Mouse (Mus musculus) liver, postnatal 0 days (tissue): ENCODE measurements around the gene Stard13. TPM values are rescaled to one million over a fixed set of nuclear protein-coding genes. Genes with fewer than 3 reads are reported as not detected.

Experiments used
- ATAC-seq: fragments of 200-750 bp; cut with Nextera tagmentation; 2 replicates; pipeline ENCODE4 v1.8.0; 2017; ENCODE audit warnings: mild to moderate bottlenecking, moderate library complexity
- DNase-seq: peaks from one replicate; pipeline ENCODE4 v3.0.0-alpha.2; 2016
- H3K27ac ChIP-seq: fragments of 300-500 bp; sonication (generic); 2 replicates; pipeline ENCODE4 v1.5.1; 2014; ENCODE audit warnings: antibody characterized with exemption, moderate library complexity, mild to moderate bottlenecking, low read depth
- H3K27me3 ChIP-seq: fragments of 300-500 bp; sonication (generic); 2 replicates; pipeline ENCODE4 v1.6.1; 2014; ENCODE audit warnings: low read length, control low read depth, mixed read lengths; ENCODE audit not compliant: insufficient read depth
- H3K36me3 ChIP-seq: fragments of 300-500 bp; sonication (generic); replicated peaks from 2 replicates; pipeline ENCODE4 v1.6.1; 2014; ENCODE audit warnings: mild to moderate bottlenecking, control low read depth, low read length, moderate library complexity, mixed read lengths; ENCODE audit not compliant: insufficient read depth
- H3K4me1 ChIP-seq: fragments of 300-500 bp; sonication (generic); 2 replicates; pipeline ENCODE4 v1.6.1; 2014; ENCODE audit warnings: antibody characterized with exemption, mild to moderate bottlenecking, control low read depth; ENCODE audit not compliant: insufficient read depth
- H3K4me2 ChIP-seq: fragments of 300-500 bp; sonication (generic); 2 replicates; pipeline ENCODE4 v1.6.1; 2014; ENCODE audit warnings: low read depth, mild to moderate bottlenecking, low read length, moderate library complexity, mixed read lengths
- H3K4me3 ChIP-seq: fragments of 300-500 bp; sonication (generic); 2 replicates; pipeline ENCODE4 v1.5.1; 2014; ENCODE audit warnings: low read depth, low read length
- H3K9ac ChIP-seq: fragments of 300-500 bp; sonication (generic); replicated peaks from 2 replicates; pipeline ENCODE4 v1.6.1; 2014; ENCODE audit warnings: mild to moderate bottlenecking, moderate library complexity
- H3K9me3 ChIP-seq: fragments of 300-500 bp; sonication (generic); 2 replicates; pipeline ENCODE4 v1.6.1; 2016; ENCODE audit warnings: mild to moderate bottlenecking, control low read depth, low read length, mixed read lengths
- CTCF ChIP-seq: sonication (generic); IDR thresholded peaks from 2 replicates; pipeline ENCODE4 v1.5.1; 2016; ENCODE audit warnings: antibody characterized with exemption, low read depth
- EP300 ChIP-seq: IDR thresholded peaks from 2 replicates; pipeline ENCODE4 v1.6.1; 2016; ENCODE audit warnings: antibody characterized with exemption, low read depth, mild to moderate bottlenecking
- WGBS: fragments of 180-500 bp; shearing (Covaris S2); extraction: QIAGEN DNeasy Blood & Tissue Kit; methylation state at CpG from one replicate; pipeline ENCODE4 v1.1.7; 2014; ENCODE audit not compliant: insufficient replicate concordance; 5-methylcytosine and 5-hydroxymethylcytosine counted together
- polyA plus RNA-seq: library from polyadenylated mRNA; unstranded; fragments of >200 nt; fragmentation: Nextera tagmentation; extraction: Ambion mirVana; gene quantifications from 2 replicates; pipeline ENCODE4 v1.2.1, GENCODE M21; 2015

The Stard13 gene
- polyA plus RNA-seq, 1 experiment from 2014 or later: 1.0 TPM

DNA sequence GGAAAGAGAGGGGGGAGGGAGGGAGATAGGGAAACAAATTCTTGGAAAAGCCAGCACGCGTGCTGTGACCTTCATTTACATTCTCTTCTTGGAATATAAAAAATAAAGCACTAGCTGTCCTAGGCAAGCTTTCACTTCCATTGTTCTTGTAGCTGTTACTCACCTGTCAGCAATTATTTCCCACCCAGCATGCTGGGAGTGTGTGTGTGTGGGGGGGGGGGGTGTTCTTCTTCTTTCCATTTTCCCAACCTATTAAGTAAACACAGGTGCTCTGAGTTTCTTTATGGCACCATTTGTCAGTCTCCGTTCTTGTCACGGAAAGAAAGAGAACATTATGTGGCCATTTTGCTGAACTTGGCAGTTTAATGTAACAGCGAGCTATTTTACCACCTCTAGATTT is 214.7 kb downstream of the Stard13 start:
- DNase-seq: no peak
- WGBS: 67% methylated on average over 5 of the region's 5 CpGs
- H3K27me3 ChIP-seq: no peaks in the 10 kb centered on the region
- peaks cover 6% of the 10 kb centered on the region; the same call in 1 of the 2 replicates for H3K4me1 ChIP-seq
- H3K36me3 ChIP-seq: no peaks in the 10 kb centered on the region
- no peak for TF ChIP-seq EP300
- TF ChIP-seq CTCF: no peak
- no peak overlapping the region; the same call in 1 of the 2 replicates for H3K4me2 ChIP-seq
- no peak for ATAC-seq
- no peak overlapping the region for H3K9ac ChIP-seq
- H3K9me3 ChIP-seq: no peaks in the 10 kb centered on the region
- H3K4me3 ChIP-seq: no peak overlapping the region
- H3K27ac ChIP-seq: no peak overlapping the region

DNA sequence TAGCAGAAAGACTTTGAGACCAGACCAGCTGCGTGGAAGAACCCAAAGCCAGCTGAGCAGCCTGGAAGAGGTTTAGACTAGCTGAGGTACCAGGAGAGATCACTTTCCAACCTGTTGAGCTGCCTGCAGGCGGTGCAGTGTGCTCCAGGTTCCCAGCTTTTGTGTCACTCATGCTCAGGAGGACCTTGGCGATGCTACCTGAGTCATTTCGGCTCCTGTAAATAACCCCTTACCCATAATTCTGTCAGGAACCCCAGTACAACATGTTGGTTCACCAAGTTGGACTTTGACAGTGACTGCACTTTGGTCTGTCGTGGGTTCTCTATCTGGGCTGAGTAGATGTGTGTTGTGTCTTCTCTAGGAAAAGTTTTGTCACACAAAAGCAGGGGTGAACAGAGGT is 215.2 kb downstream of the Stard13 start:
- no peak overlapping the region for H3K27ac ChIP-seq
- H3K9me3 ChIP-seq: no peaks in the 10 kb centered on the region
- H3K9ac ChIP-seq: no peak overlapping the region
- H3K27me3 ChIP-seq: no peaks in the 10 kb centered on the region
- H3K36me3 ChIP-seq: no peaks in the 10 kb centered on the region
- H3K4me2 ChIP-seq: no peak overlapping the region
- H3K4me3 ChIP-seq: no peak overlapping the region
- no peak for ATAC-seq
- 59% methylated on average over 5 of the region's 5 CpGs for WGBS
- DNase-seq: no peak
- H3K4me1 ChIP-seq: peaks cover 6% of the 10 kb centered on the region; the same call in 1 of the 2 replicates
- no peak for TF ChIP-seq CTCF
- no peak for TF ChIP-seq EP300

DNA sequence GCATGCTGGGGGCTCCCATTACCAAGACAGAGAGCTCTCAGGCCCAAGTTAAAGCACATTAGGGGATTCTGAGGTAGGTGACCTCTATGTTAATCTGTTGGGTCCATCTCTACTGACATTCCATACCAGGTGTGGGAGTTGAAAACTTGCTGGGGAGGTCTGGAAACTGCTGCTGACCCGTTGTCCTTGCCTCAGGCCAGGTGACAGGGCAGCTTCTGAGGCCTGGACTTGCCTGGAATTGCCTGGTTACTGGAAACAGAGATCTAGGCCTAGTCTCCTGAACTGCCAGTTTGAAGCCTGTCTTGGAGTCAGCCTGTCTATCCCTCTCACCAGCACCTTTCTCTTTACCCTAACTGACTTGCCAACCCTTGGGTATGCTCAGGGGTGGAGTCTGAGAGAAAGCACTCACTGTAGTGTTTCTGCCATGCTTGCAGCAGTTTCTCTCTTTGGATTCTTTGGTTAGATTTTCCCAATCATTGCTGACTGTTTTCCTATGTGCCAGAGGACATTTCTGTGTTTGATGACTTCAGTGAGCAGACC is 229.3 kb downstream of the Stard13 start:
- WGBS: 59% methylated on average over 1 of the region's 1 CpGs
- ATAC-seq (no peak), DNase-seq (no peak)
- no peaks in the 10 kb centered on the region for H3K9me3 ChIP-seq
- H3K9ac ChIP-seq: no peak overlapping the region
- H3K27me3 ChIP-seq: no peaks in the 10 kb centered on the region
- H3K4me3 ChIP-seq: no peak overlapping the region
- no peak overlapping the region for H3K27ac ChIP-seq
- H3K4me2 ChIP-seq: no peak overlapping the region
- no peak for TF ChIP-seq CTCF
- no peak for TF ChIP-seq EP300
- no peaks in the 10 kb centered on the region for H3K36me3 ChIP-seq
- no peaks in the 10 kb centered on the region for H3K4me1 ChIP-seq

DNA sequence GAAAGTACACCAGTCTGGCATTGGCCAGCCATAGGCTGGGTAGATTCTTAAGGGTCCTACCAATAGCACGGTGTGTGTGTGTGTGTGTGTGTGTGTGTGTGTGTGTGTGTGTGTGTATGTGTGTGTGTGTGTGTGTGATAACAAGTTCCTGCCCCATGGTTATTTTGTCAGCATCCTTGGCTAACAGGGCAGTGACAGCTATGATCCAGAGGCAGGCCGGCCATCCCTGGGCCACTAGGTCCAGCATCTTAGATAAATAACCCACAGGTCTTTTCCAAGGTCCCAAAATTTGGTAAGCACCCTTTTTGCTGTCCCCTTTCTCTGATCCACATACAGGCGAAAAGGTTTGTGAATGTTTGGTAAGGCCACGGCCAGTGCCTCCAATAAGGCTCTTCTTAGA is 231.6 kb downstream of the Stard13 start:
- Histone ChIP-seq H3K4me3 (no peak overlapping the region), H3K36me3 (no peaks in the 10 kb centered on the region), H3K27me3 (no peaks in the 10 kb centered on the region), H3K9ac (no peak overlapping the region), H3K4me2 (no peak overlapping the region), H3K27ac (no peak overlapping the region), H3K9me3 (no peaks in the 10 kb centered on the region), H3K4me1 (no peaks in the 10 kb centered on the region)
- ATAC-seq: no peak
- DNase-seq: no peak
- 76% methylated on average over 4 of the region's 4 CpGs for WGBS
- TF ChIP-seq CTCF (no peak), EP300 (no peak)

DNA sequence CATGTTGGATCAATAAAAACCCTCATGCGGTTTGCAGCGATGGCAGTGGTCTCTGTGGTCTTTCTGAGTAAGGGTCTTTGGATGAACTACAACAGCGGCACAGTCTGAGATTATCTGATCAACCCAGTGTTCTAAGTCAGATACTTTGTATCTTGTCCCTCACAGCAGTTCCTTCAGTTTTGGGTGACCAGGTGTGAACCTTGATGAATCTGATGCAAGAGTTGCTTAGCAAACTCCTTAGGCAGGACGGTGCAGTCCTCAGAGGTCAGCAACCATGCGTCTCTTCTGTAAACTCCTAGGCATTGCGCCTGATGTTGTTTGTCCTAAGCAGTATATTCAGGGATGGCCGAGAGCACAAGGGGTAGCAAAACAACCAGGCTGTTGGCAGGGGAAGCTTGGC is 232.5 kb downstream of the Stard13 start:
- ATAC-seq (no peak), DNase-seq (no peak)
- Histone ChIP-seq H3K9me3 (no peaks in the 10 kb centered on the region), H3K4me3 (no peak overlapping the region), H3K36me3 (no peaks in the 10 kb centered on the region), H3K4me1 (no peaks in the 10 kb centered on the region), H3K27me3 (no peaks in the 10 kb centered on the region), H3K27ac (no peak overlapping the region), H3K4me2 (no peak overlapping the region), H3K9ac (no peak overlapping the region)
- 72% methylated on average over 7 of the region's 7 CpGs for WGBS
- no peak for TF ChIP-seq CTCF
- no peak for TF ChIP-seq EP300

DNA sequence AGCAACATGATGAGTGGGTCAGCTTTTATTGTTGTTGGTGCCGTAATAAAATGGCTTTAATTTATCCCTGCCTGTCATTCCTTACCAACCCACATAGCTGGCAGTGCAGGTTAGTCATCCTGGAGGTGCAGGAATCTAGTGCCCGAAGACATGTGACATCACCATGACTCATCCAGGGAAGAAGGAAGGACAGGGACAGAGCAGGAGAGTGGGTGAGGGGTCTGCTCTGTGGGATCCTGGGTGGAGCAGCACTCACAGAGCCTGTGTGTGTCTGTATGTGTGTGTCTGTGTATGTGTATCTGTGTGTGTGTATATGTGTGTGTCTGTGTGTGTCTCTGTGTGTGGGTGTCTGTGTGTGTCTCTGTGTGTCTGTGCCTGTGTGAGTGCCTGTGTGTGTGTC is 237.1 kb downstream of the Stard13 start:
- TF ChIP-seq CTCF (no peak), EP300 (no peak)
- H3K36me3 ChIP-seq: no peaks in the 10 kb centered on the region
- ATAC-seq: no peak

DNA sequence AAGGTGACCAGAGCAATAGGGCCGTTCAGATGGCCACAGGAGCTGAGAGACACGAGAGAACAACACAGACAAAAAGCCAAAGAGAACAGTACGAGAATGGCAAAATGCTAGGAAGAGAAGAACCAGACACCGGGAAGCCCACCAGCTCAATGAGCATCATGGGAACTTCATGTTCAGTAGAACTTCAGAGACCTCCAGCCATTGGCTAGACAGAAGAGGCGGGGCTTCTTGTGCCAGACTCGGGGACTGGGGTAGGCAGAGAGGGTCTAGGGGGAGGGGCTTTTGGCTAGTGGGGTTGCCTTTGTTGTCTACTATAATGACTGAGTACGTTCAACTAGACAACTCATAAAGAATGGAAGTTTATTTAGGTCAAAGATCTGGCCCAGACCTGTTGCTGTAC is 239.5 kb downstream of the Stard13 start:
- TF ChIP-seq EP300: no peak
- TF ChIP-seq CTCF: no peak
- Histone ChIP-seq H3K9me3 (no peaks in the 10 kb centered on the region; the same call in 1 of the 2 replicates), H3K4me2 (no peak overlapping the region), H3K27ac (no peak overlapping the region), H3K4me1 (no peaks in the 10 kb centered on the region), H3K4me3 (no peak overlapping the region), H3K27me3 (no peaks in the 10 kb centered on the region), H3K36me3 (no peaks in the 10 kb centered on the region), H3K9ac (no peak overlapping the region)
- 79% methylated on average over 7 of the region's 7 CpGs for WGBS
- DNase-seq: no peak
- no peak for ATAC-seq

More for the DNA sequence above, 237.1 kb downstream of the Stard13 start:
- Histone ChIP-seq H3K9ac (no peak overlapping the region), H3K4me2 (no peak overlapping the region), H3K4me1 (no peaks in the 10 kb centered on the region), H3K4me3 (no peak overlapping the region), H3K27me3 (no peaks in the 10 kb centered on the region), H3K9me3 (no peaks in the 10 kb centered on the region; the same call in 1 of the 2 replicates), H3K27ac (no peak overlapping the region)
- WGBS: 78% methylated on average over 2 of the region's 2 CpGs
- DNase-seq: no peak

Other genes starting within 250 kb of the Stard13 start
- not detected in 2 replicates for gene Gm42906, start 194.3 kb upstream of the Stard13 start, polyA plus RNA-seq